Mouse (Mus musculus): ENCODE measurements around the gene Dhrs9.
"Not testable (repeated sequence)": the region's sequence is repeated elsewhere in the genome, so short reads cannot be mapped to it uniquely, and the experiment has no call there.

GRCm38 (mm10) chr2:69331523-69331922 lies 48.7 kb upstream of the Dhrs9 start:
- TF ChIP-seq CTCF (conservative IDR thresholded peaks at IDR 0.05; ENCODE audit: insufficient read depth, insufficient read length, low read depth, low read length); POLR2A (IDR thresholded peaks at IDR 0.05; ENCODE audit: low read depth, low read length): not testable (repeated sequence)

Measured in kidney, adult 2 months (tissue).